Mouse (Mus musculus): ENCODE data around the gene Gstm2. TPM values are rescaled to one million over a fixed set of nuclear protein-coding genes. Genes with fewer than 3 reads are reported as not detected.
A peak's percentile ranks its signal among the peaks of the same experiment; 100 is the strongest.
"Not testable (repeated sequence)": the region's sequence is repeated elsewhere in the genome, so short reads cannot be mapped to it uniquely, and the experiment has no call there.

Gene Gstm2
- polyA plus RNA-seq, 1 experiment from 2014 or later: 103 TPM

DNA sequence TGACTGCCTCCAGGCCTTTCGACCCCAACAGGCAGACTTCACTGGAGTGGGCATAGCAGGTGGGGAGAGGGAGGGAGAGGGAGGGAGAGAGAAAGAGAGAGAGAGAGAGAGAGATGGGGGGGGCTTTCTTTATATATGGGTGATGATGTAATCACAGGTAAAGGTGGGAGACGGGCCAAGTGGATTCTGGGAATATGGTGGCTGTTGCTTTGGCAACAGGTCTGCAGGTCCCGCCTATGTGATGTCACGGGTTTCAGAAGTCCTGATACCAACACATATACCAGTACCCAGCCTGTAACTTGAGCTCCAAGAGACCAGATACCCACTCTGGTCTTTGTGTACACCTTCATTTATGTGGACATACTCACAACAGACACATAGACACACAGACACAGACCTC is 10.3 kb upstream of the Gstm2 start:
- no peaks in the 10 kb centered on the region for H3K4me1 ChIP-seq (ENCODE audit: insufficient read depth)
- 68% methylated on average over 4 of the region's 4 CpGs for WGBS
- no peak overlapping the region for H3K27ac ChIP-seq (ENCODE audit: low read depth)
- no peak overlapping the region for H3K4me2 ChIP-seq
- no peaks in the 10 kb centered on the region for H3K36me3 ChIP-seq (ENCODE audit: insufficient read depth)
- ATAC-seq (ENCODE audit: insufficient read depth): no peak
- no peak overlapping the region for H3K4me3 ChIP-seq (ENCODE audit: low read depth, low read length)
- no peaks in the 10 kb centered on the region for H3K9me3 ChIP-seq (ENCODE audit: low read depth, low read length)
- H3K9ac ChIP-seq: no peak overlapping the region
- no peak for DNase-seq
- no peak for TF ChIP-seq CTCF (IDR thresholded peaks at IDR 0.05; ENCODE audit: low read depth)
- H3K27me3 ChIP-seq (ENCODE audit: insufficient read depth, low read length): no peaks in the 10 kb centered on the region

DNA sequence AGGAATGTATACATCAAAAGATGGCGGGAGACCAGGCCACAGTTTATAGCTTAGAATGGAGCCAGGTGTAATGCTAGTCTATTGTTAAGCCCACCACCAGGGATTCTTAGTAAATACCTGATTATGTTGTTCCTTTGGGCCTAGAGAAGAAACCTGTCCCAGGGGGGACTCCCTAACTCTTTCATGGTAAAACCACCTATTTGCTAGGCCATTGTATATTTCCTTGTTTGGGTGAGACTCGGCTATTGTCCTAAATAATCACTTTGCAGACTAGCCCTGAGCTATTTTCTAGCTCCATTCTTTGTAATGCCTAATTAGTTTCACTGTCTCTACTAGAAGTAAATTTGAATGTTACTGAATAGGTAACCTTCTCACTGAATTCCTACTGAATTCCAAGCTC is 9.7 kb upstream of the Gstm2 start:
- WGBS: 82% methylated on average over 2 of the region's 2 CpGs
- not testable (repeated sequence) for H3K4me3 ChIP-seq (ENCODE audit: low read depth, low read length); H3K9me3 ChIP-seq (ENCODE audit: low read depth, low read length); DNase-seq; H3K4me1 ChIP-seq (ENCODE audit: insufficient read depth); H3K9ac ChIP-seq; H3K27me3 ChIP-seq (ENCODE audit: insufficient read depth, low read length); H3K4me2 ChIP-seq; ATAC-seq (ENCODE audit: insufficient read depth); H3K27ac ChIP-seq (ENCODE audit: low read depth); H3K36me3 ChIP-seq (ENCODE audit: insufficient read depth)

DNA sequence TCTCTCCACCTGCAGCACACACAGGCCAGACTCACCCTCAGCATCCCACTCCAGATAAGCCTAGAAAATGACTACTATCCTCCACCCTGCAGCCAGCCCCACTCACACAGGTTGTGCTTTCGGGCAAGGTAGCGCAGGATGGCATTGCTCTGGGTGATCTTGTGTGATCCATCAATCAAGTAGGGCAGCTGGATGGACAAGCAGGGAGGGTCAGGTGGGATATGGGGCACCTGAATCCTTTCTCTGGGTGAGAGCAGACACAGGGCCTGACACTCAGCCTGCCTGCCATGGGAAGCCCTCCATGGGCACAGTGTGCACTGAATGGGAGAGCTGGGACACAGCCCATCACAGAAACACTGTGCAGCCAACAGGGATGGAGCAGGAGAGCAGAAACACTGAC is 1.1 kb downstream of the Gstm2 start:
- WGBS: 96% methylated on average over 2 of the region's 2 CpGs
- not testable (repeated sequence) for H3K9ac ChIP-seq; ATAC-seq (ENCODE audit: insufficient read depth); H3K27me3 ChIP-seq (ENCODE audit: insufficient read depth, low read length); DNase-seq; H3K4me3 ChIP-seq (ENCODE audit: low read depth, low read length); H3K36me3 ChIP-seq (ENCODE audit: insufficient read depth); H3K4me1 ChIP-seq (ENCODE audit: insufficient read depth); H3K9me3 ChIP-seq (ENCODE audit: low read depth, low read length)
- H3K4me2 ChIP-seq: peak overlapping the region; percentile 51
- H3K27ac ChIP-seq (ENCODE audit: low read depth): peak overlapping the region; percentile 10; the same call in 1 of the 2 replicates

DNA sequence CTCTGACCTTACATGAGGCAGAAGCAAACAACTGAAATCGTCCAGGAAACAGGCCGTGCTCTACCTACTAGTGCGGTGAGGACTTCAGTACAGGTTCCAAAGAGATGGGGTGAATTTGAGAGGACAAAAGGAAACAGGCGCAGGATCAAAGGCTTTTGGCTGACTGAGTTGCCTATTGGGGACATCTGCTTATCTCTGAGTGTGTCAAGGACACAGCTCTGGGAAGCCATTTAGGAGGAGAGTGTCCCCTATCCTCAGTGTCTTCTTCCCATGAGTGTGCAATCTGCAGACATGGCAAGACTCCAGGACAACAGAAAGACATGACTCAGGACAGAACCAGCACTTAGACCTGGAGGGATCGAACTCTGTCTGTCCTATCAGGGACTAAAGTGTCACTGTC is 1.8 kb downstream of the Gstm2 start:
- no peaks in the 10 kb centered on the region for H3K9me3 ChIP-seq (ENCODE audit: low read depth, low read length)
- no peak overlapping the region for H3K4me3 ChIP-seq (ENCODE audit: low read depth, low read length)
- H3K27ac ChIP-seq (ENCODE audit: low read depth): no peak overlapping the region
- DNase-seq: no peak
- 61% methylated on average over 5 of the region's 5 CpGs for WGBS
- H3K9ac ChIP-seq: no peak overlapping the region
- ATAC-seq (ENCODE audit: insufficient read depth): no peak
- no peaks in the 10 kb centered on the region for H3K27me3 ChIP-seq (ENCODE audit: insufficient read depth, low read length)
- no peaks in the 10 kb centered on the region for H3K36me3 ChIP-seq (ENCODE audit: insufficient read depth)
- H3K4me2 ChIP-seq: no peak overlapping the region
- no peak for TF ChIP-seq CTCF (IDR thresholded peaks at IDR 0.05; ENCODE audit: low read depth)
- 0 out of 2 replicates have a peak, but pooled peaks cover 3% of the 10 kb centered on the region for H3K4me1 ChIP-seq (ENCODE audit: insufficient read depth)

DNA sequence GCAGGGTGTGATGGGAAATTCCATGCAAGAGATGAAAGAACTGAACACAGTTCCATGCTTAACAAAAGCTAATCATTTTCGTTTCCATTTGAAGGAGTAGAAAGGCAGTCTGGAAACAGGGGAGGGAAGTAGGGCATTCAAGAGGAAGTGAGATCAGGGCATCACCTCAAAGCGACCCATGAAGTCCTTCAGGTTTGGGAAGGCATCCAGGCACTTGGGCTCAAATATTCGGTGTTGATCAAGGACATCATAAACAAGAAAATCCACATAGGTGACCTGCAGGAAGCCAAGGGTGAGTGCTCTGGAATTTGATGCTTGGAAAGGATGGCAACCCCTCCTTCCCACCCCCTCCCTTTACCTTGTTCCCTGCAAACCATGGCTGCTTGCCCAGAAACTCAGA is 2.5 kb downstream of the Gstm2 start:
- Histone ChIP-seq H3K9me3 (ENCODE audit: low read depth, low read length) (no peaks in the 10 kb centered on the region), H3K27ac (ENCODE audit: low read depth) (no peak overlapping the region), H3K36me3 (ENCODE audit: insufficient read depth) (no peaks in the 10 kb centered on the region), H3K4me1 (ENCODE audit: insufficient read depth) (0 out of 2 replicates have a peak, but pooled peaks cover 3% of the 10 kb centered on the region), H3K4me3 (ENCODE audit: low read depth, low read length) (no peak overlapping the region), H3K9ac (no peak overlapping the region), H3K27me3 (ENCODE audit: insufficient read depth, low read length) (no peaks in the 10 kb centered on the region), H3K4me2 (no peak overlapping the region)
- WGBS: 52% methylated on average over 3 of the region's 3 CpGs
- ATAC-seq (ENCODE audit: insufficient read depth): no peak
- DNase-seq: no peak
- TF ChIP-seq CTCF (IDR thresholded peaks at IDR 0.05; ENCODE audit: low read depth): no peak

DNA sequence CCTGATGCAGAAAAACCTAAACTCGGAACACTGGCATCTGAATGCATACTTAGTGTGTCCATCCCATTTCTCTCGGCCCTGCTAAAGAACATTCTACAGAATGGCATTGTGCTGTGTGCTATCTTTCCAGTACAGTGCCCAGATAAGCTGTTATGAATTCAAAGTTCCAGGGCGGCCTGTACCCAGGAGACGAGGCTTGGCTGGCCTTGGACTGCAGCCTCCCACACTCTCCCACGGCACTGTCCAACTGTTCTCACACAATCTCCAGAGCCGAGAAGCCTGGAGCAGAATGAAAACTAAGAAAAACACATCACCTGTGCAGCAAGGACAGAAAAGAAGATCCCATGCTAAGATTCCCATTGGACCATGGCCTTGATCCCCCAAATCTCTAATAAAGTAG is 3.5 kb downstream of the Gstm2 start:
- Histone ChIP-seq H3K4me1 (ENCODE audit: insufficient read depth) (0 out of 2 replicates have a peak, but pooled peaks cover 3% of the 10 kb centered on the region), H3K36me3 (ENCODE audit: insufficient read depth) (no peaks in the 10 kb centered on the region), H3K4me2 (no peak overlapping the region), H3K9ac (no peak overlapping the region), H3K9me3 (ENCODE audit: low read depth, low read length) (no peaks in the 10 kb centered on the region), H3K4me3 (ENCODE audit: low read depth, low read length) (no peak overlapping the region), H3K27me3 (ENCODE audit: insufficient read depth, low read length) (no peaks in the 10 kb centered on the region), H3K27ac (ENCODE audit: low read depth) (no peak overlapping the region)
- no peak for TF ChIP-seq CTCF (IDR thresholded peaks at IDR 0.05; ENCODE audit: low read depth)
- DNase-seq (no peak), ATAC-seq (ENCODE audit: insufficient read depth) (no peak)
- WGBS: 80% methylated on average over 6 of the region's 6 CpGs

DNA sequence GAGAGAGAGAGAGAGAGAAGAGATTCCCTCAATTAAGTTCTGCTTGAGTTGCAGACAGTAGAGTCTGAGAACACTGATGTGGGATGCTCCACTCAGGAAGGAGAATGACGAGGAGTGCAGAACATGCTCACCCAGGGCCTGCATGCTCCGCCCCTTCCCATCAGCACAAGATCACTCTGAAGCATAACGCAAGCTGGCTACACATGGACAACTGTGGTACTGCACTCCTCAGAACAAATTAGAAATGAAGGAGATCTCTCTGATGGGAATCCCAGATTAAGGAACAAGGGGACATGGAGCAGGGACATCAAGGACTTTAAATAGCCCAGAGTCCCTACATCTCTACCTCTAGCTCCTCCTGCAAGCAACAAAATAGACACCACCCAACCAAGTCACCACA is 5.0 kb downstream of the Gstm2 start:
- no peak overlapping the region for H3K4me2 ChIP-seq
- ATAC-seq (ENCODE audit: insufficient read depth): no peak
- H3K9ac ChIP-seq: no peak overlapping the region
- no peaks in the 10 kb centered on the region for H3K9me3 ChIP-seq (ENCODE audit: low read depth, low read length)
- H3K27ac ChIP-seq (ENCODE audit: low read depth): no peak overlapping the region
- no peaks in the 10 kb centered on the region for H3K27me3 ChIP-seq (ENCODE audit: insufficient read depth, low read length)
- no peaks in the 10 kb centered on the region for H3K4me1 ChIP-seq (ENCODE audit: insufficient read depth)
- TF ChIP-seq CTCF (IDR thresholded peaks at IDR 0.05; ENCODE audit: low read depth): peak; percentile 17; the same call in 1 of the 2 replicates
- no peak overlapping the region for H3K4me3 ChIP-seq (ENCODE audit: low read depth, low read length)
- H3K36me3 ChIP-seq (ENCODE audit: insufficient read depth): no peaks in the 10 kb centered on the region
- DNase-seq: no peak
- WGBS: 66% methylated on average over 3 of the region's 3 CpGs

DNA sequence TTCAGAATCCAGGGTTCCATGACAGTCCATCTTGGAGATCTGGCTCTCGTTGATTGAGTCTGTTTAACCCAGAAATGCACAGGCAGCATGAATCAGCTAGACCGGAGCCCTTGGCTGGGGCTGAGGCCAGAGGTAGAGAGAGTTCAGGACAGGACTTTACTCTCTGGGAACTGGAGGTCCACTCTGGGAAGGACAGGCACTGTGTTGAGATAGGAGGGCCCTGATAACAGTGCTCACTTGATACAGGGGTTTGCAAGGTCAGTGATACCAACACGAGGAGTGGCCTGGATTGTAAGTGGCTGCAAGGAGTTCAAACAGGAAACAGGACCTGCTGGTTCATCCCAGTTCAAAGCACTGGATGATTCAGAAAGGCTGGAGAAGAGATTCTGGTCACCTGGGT is 8.6 kb downstream of the Gstm2 start:
- no peak overlapping the region for H3K27ac ChIP-seq (ENCODE audit: low read depth)
- no peak overlapping the region for H3K4me2 ChIP-seq
- H3K9me3 ChIP-seq (ENCODE audit: low read depth, low read length): no peaks in the 10 kb centered on the region
- no peak overlapping the region for H3K9ac ChIP-seq
- H3K36me3 ChIP-seq (ENCODE audit: insufficient read depth): no peaks in the 10 kb centered on the region
- 57% methylated on average over 3 of the region's 3 CpGs for WGBS
- no peaks in the 10 kb centered on the region for H3K27me3 ChIP-seq (ENCODE audit: insufficient read depth, low read length)
- no peak for TF ChIP-seq CTCF (IDR thresholded peaks at IDR 0.05; ENCODE audit: low read depth)
- DNase-seq (no peak), ATAC-seq (ENCODE audit: insufficient read depth) (no peak)
- H3K4me3 ChIP-seq (ENCODE audit: low read depth, low read length): no peak overlapping the region
- H3K4me1 ChIP-seq (ENCODE audit: insufficient read depth): no peaks in the 10 kb centered on the region

All from lung, embryonic 14.5 days (tissue).